ENCODE assay signal across 8 mouse cellular contexts in the genomic region with DNA sequence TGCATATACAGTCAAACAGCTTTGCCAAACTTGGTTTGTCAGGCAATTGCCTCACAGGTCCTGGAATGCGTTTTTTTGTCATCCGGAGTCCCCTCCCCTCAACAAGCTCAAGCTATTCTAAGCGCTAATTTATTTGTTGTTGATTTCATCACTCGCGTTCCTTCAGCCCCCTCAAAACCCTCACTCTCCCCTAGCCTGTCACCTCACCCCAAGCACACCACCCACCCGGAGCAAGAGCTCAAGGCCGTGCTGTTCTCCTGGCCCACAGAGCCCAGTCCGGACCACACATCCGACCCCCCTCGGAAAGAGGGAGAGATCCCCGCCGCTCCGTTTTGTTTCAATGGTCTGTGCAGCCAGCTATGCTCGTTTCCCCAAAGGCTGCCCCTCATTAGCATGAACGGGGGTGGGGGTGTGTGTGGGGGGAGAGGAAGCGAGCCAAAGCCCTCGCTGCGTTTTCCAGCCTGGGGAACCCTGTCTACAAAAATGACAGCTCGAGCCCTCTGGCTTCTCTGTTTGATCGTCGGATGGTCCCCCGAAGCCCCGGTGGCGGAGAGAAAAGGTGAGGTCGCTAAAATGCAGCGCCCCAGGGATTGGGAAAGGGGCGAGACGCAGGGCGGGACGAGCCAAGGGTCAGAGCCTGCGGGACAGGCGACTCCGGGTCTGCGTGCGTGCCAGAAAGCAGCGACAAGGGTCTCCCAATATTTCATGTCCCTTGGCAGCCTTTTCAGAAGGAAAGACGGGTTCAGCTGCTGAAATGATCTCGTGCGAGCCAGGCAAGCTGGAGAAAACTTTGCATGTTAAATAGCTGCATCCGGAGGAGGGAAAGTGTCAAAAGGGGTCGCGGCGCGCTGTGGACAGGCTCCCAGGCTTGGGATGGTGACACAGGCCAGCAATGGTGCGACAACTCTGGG. TPM values are rescaled to one million over a fixed set of nuclear protein-coding genes. Genes with fewer than 3 reads are reported as not detected.
DNase-seq lines count a peak whose midpoint lies in the region; ATAC-seq and TF ChIP-seq lines count a peak whose summit lies in the region.

A gene (plus strand): TSS at position 271 of the 911 bp plus-strand sequence.

- H3K9me3 ChIP-seq in limb, embryonic 14.5 days (ENCODE audit: control insufficient read depth, low read length): no peaks in the 10 kb centered on the region

- H3K27ac ChIP-seq in thymus, adult 2 months (ENCODE audit: control insufficient read depth, insufficient read depth, low read length): no peak within 1 kb of the TSS
- H3K27ac ChIP-seq in cortical plate, adult 2 months (ENCODE audit: insufficient read depth, low read length): no peak within 1 kb of the TSS
- H3K27ac ChIP-seq in limb, embryonic 14.5 days (replicated peaks; ENCODE audit: low read depth, low read length): no peak within 1 kb of the TSS

- H3K4me1 ChIP-seq in thymus, adult 2 months (replicated peaks; ENCODE audit: control insufficient read depth, insufficient read depth, low read length): peaks cover 21% of the 10 kb centered on the region
- H3K4me1 ChIP-seq in cortical plate, adult 2 months (ENCODE audit: control insufficient read depth, insufficient read depth, low read length): peaks cover 1% of the 10 kb centered on the region; the same call in 1 of the 2 replicates
- H3K4me1 ChIP-seq in limb, embryonic 14.5 days (ENCODE audit: control insufficient read depth, insufficient read depth, low read length): peaks cover 13% of the 10 kb centered on the region

- no peak for ATAC-seq in limb, embryonic 14.5 days (ENCODE audit: low FRiP score, low read depth)

- H3K27me3 ChIP-seq in thymus, adult 2 months (ENCODE audit: control insufficient read depth, insufficient read depth, low read length): peaks cover 13% of the 10 kb centered on the region; the same call in 1 of the 2 replicates
- H3K27me3 ChIP-seq in limb, embryonic 14.5 days (ENCODE audit: control insufficient read depth, insufficient read depth, low read length): peaks cover 10% of the 10 kb centered on the region
- H3K27me3 ChIP-seq in myocyte (ENCODE audit: control insufficient read depth, insufficient read depth, insufficient read length): no peaks in the 10 kb centered on the region

- H3K4me3 ChIP-seq in thymus, adult 2 months (ENCODE audit: control insufficient read depth, insufficient read depth, low read length): peak within 1 kb of the TSS; percentile 36
- H3K4me3 ChIP-seq in cortical plate, adult 2 months (ENCODE audit: insufficient read depth, low read length): peak within 1 kb of the TSS; percentile 31
- H3K4me3 ChIP-seq in limb, embryonic 14.5 days (replicated peaks; ENCODE audit: low read length): peak within 1 kb of the TSS; percentile 47
- peak within 1 kb of the TSS; percentile 39 for H3K4me3 ChIP-seq in myocyte

- no peaks in the 10 kb centered on the region for H3K79me2 ChIP-seq in myocyte (ENCODE audit: control insufficient read depth, insufficient read depth)

- no peak within 1 kb of the TSS for H3ac ChIP-seq in myocyte (ENCODE audit: control insufficient read depth, insufficient read length)

- TF ChIP-seq POLR2A in thymus, adult 2 months (IDR thresholded peaks at IDR 0.05; ENCODE audit: control insufficient read depth, extremely low read depth, insufficient read depth, low read length, poor library complexity): no peak
- TF ChIP-seq POLR2A in cortical plate, adult 2 months (IDR thresholded peaks at IDR 0.05; ENCODE audit: extremely low read depth, insufficient read depth, low read length): no peak
- no peak for TF ChIP-seq POLR2A in limb, embryonic 14.5 days (IDR thresholded peaks at IDR 0.05; ENCODE audit: borderline replicate concordance, extremely low read depth, insufficient read depth, insufficient read length)
- TF ChIP-seq POLR2A in myocyte (IDR thresholded peaks at IDR 0.05; ENCODE audit: insufficient read length, low read depth): no peak

- no peaks in the 10 kb centered on the region for H3K36me3 ChIP-seq in thymus, adult 2 months (ENCODE audit: control insufficient read depth, insufficient read depth, low read length)
- no peaks in the 10 kb centered on the region for H3K36me3 ChIP-seq in limb, embryonic 14.5 days (ENCODE audit: control insufficient read depth, insufficient read depth, low read length)
- no peaks in the 10 kb centered on the region for H3K36me3 ChIP-seq in myocyte (ENCODE audit: control insufficient read depth, insufficient read depth)

- TF ChIP-seq CTCF in thymus, adult 2 months (IDR thresholded peaks at IDR 0.05; ENCODE audit: borderline replicate concordance, control insufficient read depth, extremely low read depth, insufficient read depth, low read length, poor library complexity): no peak
- TF ChIP-seq CTCF in cortical plate, adult 2 months (IDR thresholded peaks at IDR 0.05; ENCODE audit: extremely low read depth, insufficient read depth, low read length): no peak

- WGBS in thymus, adult 2 months: 2% methylated on average over 45 of the region's 45 CpGs
- WGBS in limb, embryonic 14.5 days: under 1% methylated on average over 45 of the region's 45 CpGs

- H3K9ac ChIP-seq in limb, embryonic 14.5 days (ENCODE audit: low read depth, low read length, severe bottlenecking): peak within 1 kb of the TSS; percentile 62

- no peak for DNase-seq in thymus, adult 2 months
- DNase-seq in thymus, postnatal 25 days: no peak
- peak; percentile 32 to 42 for DNase-seq in heart, postnatal 36 days
- no peak for DNase-seq in limb, embryonic 14.5 days (ENCODE audit: low spot score)
- DNase-seq in T-cell, adult 2 months (ENCODE audit: low spot score): no peak
- DNase-seq in frontal cortex, adult 2 months (ENCODE audit: extremely low spot score in 1 of 2, low spot score in 1 of 2): no peak

- peak within 1 kb of the TSS; percentile 93 for H3K4me2 ChIP-seq in limb, embryonic 14.5 days (replicated peaks; ENCODE audit: low read depth, low read length, severe bottlenecking)
- H3K4me2 ChIP-seq in myocyte (ENCODE audit: low read depth): peak within 1 kb of the TSS; percentile 85

- intact Hi-C loops in heart, postnatal 36 days (cut with DNase I): no loop called here

TF ChIP-seq in myocyte, 11 proteins besides CTCF, POLR2A, EP300 and RAD21:
- no peak for TF ChIP-seq MYOD1 (IDR thresholded peaks at IDR 0.05; ENCODE audit: control insufficient read depth in 1 of 3, insufficient read length in 2 of 3, low read depth in 2 of 3)
- no peak for TF ChIP-seq POLR2AphosphoS2 (IDR thresholded peaks at IDR 0.05; ENCODE audit: insufficient read length, low read depth)
- TF ChIP-seq MYOG (IDR thresholded peaks at IDR 0.05; ENCODE audit: control insufficient read depth in 1 of 3, insufficient read depth in 1 of 3, insufficient read length in 2 of 3, low read depth in 2 of 3): no peak
- TF ChIP-seq TCF3 (IDR thresholded peaks at IDR 0.05; ENCODE audit: insufficient read length, low read depth): no peak
- no peak for TF ChIP-seq MAX (IDR thresholded peaks at IDR 0.05; ENCODE audit: low read depth)
- no peak for TF ChIP-seq E2F4 (IDR thresholded peaks at IDR 0.05; ENCODE audit: insufficient read depth)
- TF ChIP-seq CEBPB (IDR thresholded peaks at IDR 0.05; ENCODE audit: insufficient read depth, poor library complexity, severe bottlenecking): no peak
- no peak for TF ChIP-seq USF1 (IDR thresholded peaks at IDR 0.05; ENCODE audit: low read depth)
- no peak for TF ChIP-seq REST (IDR thresholded peaks at IDR 0.05; ENCODE audit: insufficient read depth, insufficient read length)

RNA-seq across cellular contexts. Expression of the gene that starts here (rescaled TPM):
- 0.97 and 1.3 TPM in 2 replicates for polyA plus RNA-seq in thymus, adult 2 months (2012; rRNA removed)
- 3.8 and 4.3 TPM in 2 replicates for polyA plus RNA-seq in cortical plate, adult 2 months (2012; rRNA removed)
- 1 to 10 TPM; 2.0 to 2.3 TPM for total RNA-seq in heart, postnatal 36 days (2021)
- 2.2 and 2.3 TPM in 2 replicates for polyA plus RNA-seq in limb, embryonic 14.5 days (2012; rRNA removed)
- 2.6 and 3.1 TPM in 2 replicates for polyA plus RNA-seq in limb, embryonic 14.5 days (2014; fragmentation: Nextera tagmentation; extraction: Ambion mirVana)
- polyA plus RNA-seq in myocyte (2012; fragmentation: generic; extraction: Trizol): 2.5 TPM
- 5.9 and 6.2 TPM in 2 replicates for polyA plus RNA-seq in frontal cortex, adult 2 months (2012; rRNA removed)

Comparison
In these comparisons a context has a peak if more than half of its experiments do, and no peak if none do; other contexts are left out.
1. DNase-seq: peak in heart, postnatal 36 days (2 of 2); none in thymus, adult 2 months (single experiment), thymus, postnatal 25 days (single experiment), limb, embryonic 14.5 days (single experiment), T-cell, adult 2 months (single experiment) and frontal cortex, adult 2 months (0 of 2).
2. Peak in every context shown above with its lines, with median percentiles within 50 percentile points of each other: H3K4me3 ChIP-seq.